Mouse (Mus musculus): ENCODE data around the gene B3gnt4. TPM values are rescaled to one million over a fixed set of nuclear protein-coding genes. Genes with fewer than 3 reads are reported as not detected.

B3gnt4 gene
- not detected for polyA plus RNA-seq (2017; shearing (Covaris generic))

GRCm38 (mm10) chr5:123510160-123510559, at the start of gene B3gnt4:
Gene B3gnt4, plus strand, starts transcription at chr5:123510460.

DNA sequence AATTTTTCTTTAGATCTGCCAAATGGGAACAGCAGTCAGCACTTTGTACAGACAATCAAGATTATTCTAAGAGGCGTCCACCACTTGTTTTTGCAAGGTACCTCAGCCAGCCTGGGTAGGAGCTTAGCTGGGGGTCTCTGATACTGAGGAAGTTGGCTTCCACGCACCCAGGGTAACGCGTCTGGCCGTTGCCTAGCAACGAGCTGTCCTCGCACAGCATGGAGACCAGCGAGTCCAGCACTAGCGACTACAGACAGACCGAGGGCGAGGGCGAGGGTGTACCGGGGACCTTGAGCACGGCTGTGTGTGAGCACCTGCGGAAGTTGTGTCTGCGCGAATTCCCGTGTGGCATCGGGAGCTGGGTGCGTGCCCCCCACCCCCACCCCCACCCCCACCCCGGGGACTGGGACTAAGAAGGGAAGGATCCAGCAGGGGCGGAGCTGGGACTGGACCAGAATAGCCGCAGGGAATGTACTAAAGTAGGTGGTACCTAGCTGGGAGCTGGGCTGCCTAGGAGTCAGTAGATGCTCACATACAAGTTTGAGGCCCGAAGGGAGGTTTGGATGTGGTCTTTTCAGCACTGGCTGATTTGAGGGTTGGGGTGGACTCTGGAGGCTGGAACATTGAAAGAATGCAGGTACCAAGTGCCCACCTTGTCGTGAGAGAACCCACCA, 21.0 kb upstream of the B3gnt4 start, which contains the start of the genes Lrrc43 and Il31:
Lrrc43 (plus strand) TSS at position 194 of the 674 bp plus-strand sequence.
Il31 (minus strand) TSS at position 378 of the 674 bp plus-strand sequence.

DNA sequence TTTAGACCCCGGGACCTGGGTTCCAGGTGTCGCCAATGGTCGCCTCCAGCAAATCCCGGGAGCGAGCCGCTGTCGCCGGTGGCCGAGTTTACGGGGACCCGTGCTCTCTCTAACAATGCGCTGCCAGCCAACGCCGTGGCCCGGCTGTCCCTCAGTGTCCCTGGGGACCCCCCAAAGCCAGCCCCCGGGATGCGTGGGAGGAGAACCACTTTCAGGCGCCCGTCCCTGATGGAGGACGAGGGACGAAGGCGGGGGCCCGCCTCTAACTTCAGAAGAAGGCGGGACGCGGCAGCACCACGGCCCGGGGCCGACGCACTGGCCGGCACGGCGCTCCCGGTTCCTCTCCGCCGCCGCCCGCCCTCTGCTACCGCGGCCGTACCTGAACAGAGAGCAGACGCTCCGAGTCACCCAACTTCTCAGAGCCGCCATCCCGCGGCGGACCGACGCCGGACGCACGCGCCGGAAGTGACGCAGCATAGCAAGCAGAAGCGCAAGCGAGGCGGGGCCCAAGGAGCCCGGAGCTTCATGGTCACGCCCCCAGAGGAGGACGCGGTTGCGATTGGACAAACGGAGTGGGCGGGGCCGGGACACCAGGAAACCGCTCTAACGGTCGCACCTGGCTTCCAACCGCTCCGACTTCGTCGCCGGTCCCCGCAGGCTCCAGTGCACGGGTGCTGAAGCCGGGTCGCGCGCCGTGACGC, 13.6 kb downstream of the B3gnt4 start, which contains the start of gene Diablo:
Diablo (minus strand) TSS at position 485 of the 701 bp plus-strand sequence.

GRCm38 (mm10) chr5:123525281-123525680, 15.0 kb downstream of the B3gnt4 start, which contains the start of gene Gm49027:
Gene Gm49027, minus strand, starts transcription at chr5:123525488.

Other genes with a start within 250 kb of the B3gnt4 start
- 4.1 TPM for gene Bcl7a, start 166.6 kb upstream of the B3gnt4 start, polyA plus RNA-seq (2017; shearing (Covaris generic))
- gene Mlxip, start 115.7 kb upstream of the B3gnt4 start, polyA plus RNA-seq (2017; shearing (Covaris generic)): 59.2 TPM
- not detected for gene Lrrc43, start 21.2 kb upstream of the B3gnt4 start, polyA plus RNA-seq (2017; shearing (Covaris generic))
- not detected for gene Il31, start 21.0 kb upstream of the B3gnt4 start, polyA plus RNA-seq (2017; shearing (Covaris generic))
- 69.4 TPM for gene Diablo, start 13.7 kb downstream of the B3gnt4 start, polyA plus RNA-seq (2017; shearing (Covaris generic))
- 0.54 TPM for gene Gm49027, start 15.0 kb downstream of the B3gnt4 start, polyA plus RNA-seq (2017; shearing (Covaris generic))
- 31.6 TPM for gene Vps33a, start 62.6 kb downstream of the B3gnt4 start, polyA plus RNA-seq (2017; shearing (Covaris generic))
- 147 TPM for gene Clip1, start 174.2 kb downstream of the B3gnt4 start, polyA plus RNA-seq (2017; shearing (Covaris generic))
- 65.1 TPM for gene Zcchc8, start 210.6 kb downstream of the B3gnt4 start, polyA plus RNA-seq (2017; shearing (Covaris generic))
- gene Rsrc2, start 239.0 kb downstream of the B3gnt4 start, polyA plus RNA-seq (2017; shearing (Covaris generic)): 290 TPM
- gene Kntc1, start 239.3 kb downstream of the B3gnt4 start, polyA plus RNA-seq (2017; shearing (Covaris generic)): 4.0 TPM

Measured in effector memory CD4-positive, alpha-beta T cell, adult 7 months (primary cell).